Mouse (Mus musculus): ENCODE measurements at regions not wholly inside any gene's neighbourhood (a gene's known extent, or its start where the extent isn't known, plus 50 kb on each side); places are given as distances from the start of the nearest gene placed in this dataset.
"Not testable (repeated sequence)": the region's sequence is repeated elsewhere in the genome, so short reads cannot be mapped to it uniquely, and the experiment has no call there.

GRCm38 (mm10) chr5:134046086-134046485 lies 53.4 kb upstream of the Castor2 start:
- no peak for DNase-seq

GRCm38 (mm10) chr5:134042938-134043337 lies 56.6 kb upstream of the Castor2 start:
- not testable (repeated sequence) for DNase-seq

GRCm38 (mm10) chr5:134027316-134027966 lies 72.1 kb upstream of the Castor2 start:
- DNase-seq: no peak

GRCm38 (mm10) chr5:134019651-134020432 lies 79.7 kb upstream of the Castor2 start:
- no peak for DNase-seq

- DNase-seq: peak; percentile 51
Observed at GRCm38 (mm10) chr5:134014257-134015163, 85.0 kb upstream of the Castor2 start.

GRCm38 (mm10) chr5:134013206-134013605 lies 86.3 kb upstream of the Castor2 start:
- DNase-seq: no peak

GRCm38 (mm10) chr5:134009843-134010242 lies 89.7 kb upstream of the Castor2 start:
- no peak for DNase-seq

- DNase-seq: no peak
Observed at GRCm38 (mm10) chr5:134007127-134007771, 92.3 kb upstream of the Castor2 start.

- peak; percentile 74 for DNase-seq
Observed at GRCm38 (mm10) chr5:134006470-134007126, 92.9 kb upstream of the Castor2 start.

GRCm38 (mm10) chr5:134006001-134006400 lies 93.5 kb upstream of the Castor2 start:
- no peak for DNase-seq

- DNase-seq: no peak
Observed at GRCm38 (mm10) chr5:134000100-134000499, 99.4 kb upstream of the Castor2 start.

GRCm38 (mm10) chr5:133999698-134000097 lies 99.8 kb upstream of the Castor2 start:
- DNase-seq: no peak

- DNase-seq: no peak
Observed at GRCm38 (mm10) chr5:133991994-133992393, 107.5 kb upstream of the Castor2 start.

- no peak for DNase-seq
Observed at GRCm38 (mm10) chr5:133991556-133991955, 108.0 kb upstream of the Castor2 start.

GRCm38 (mm10) chr5:133983249-133983966 lies 116.1 kb upstream of the Castor2 start:
- no peak for DNase-seq

GRCm38 (mm10) chr5:133970421-133970914 lies 129.0 kb upstream of the Castor2 start:
- DNase-seq: no peak

- DNase-seq: no peak
Observed at GRCm38 (mm10) chr5:133963301-133963700, 136.2 kb upstream of the Castor2 start.

GRCm38 (mm10) chr5:133940841-133941240 lies 158.7 kb upstream of the Castor2 start:
- no peak for DNase-seq

GRCm38 (mm10) chr5:133940030-133940429 lies 159.5 kb upstream of the Castor2 start:
- DNase-seq: no peak
